Mouse (Mus musculus) myocyte (in vitro differentiated cells): ENCODE results near the gene Gm36079.
"Not testable (repeated sequence)": the region's sequence is repeated elsewhere in the genome, so short reads cannot be mapped to it uniquely, and the experiment has no call there.

ENCODE experiments used
- CEBPB ChIP-seq: IDR thresholded peaks from 2 replicates; pipeline ENCODE4 v1.6.1; 2011; ENCODE audit warnings: mild to moderate bottlenecking, moderate library complexity; ENCODE audit not compliant: poor library complexity, insufficient read depth, severe bottlenecking
- E2F4 ChIP-seq: IDR thresholded peaks from one replicate; pipeline ENCODE4 v1.6.1; 2011; ENCODE audit warnings: mild to moderate bottlenecking, control low read depth, moderate library complexity; ENCODE audit not compliant: insufficient read depth
- MAX ChIP-seq: IDR thresholded peaks from one replicate; pipeline ENCODE4 v1.6.1; 2011; ENCODE audit warnings: low read depth, mild to moderate bottlenecking, control low read depth
- MYOG ChIP-seq, 3 experiments: IDR thresholded peaks; one replicate each; pipeline ENCODE4 v1.6.1; 2011; ENCODE audit warnings: control low read depth in 2 of 3, low read depth in 2 of 3, mild to moderate bottlenecking in 2 of 3; ENCODE audit not compliant: insufficient read length in 2 of 3, control insufficient read depth in 1 of 3, insufficient read depth in 1 of 3
- POLR2A ChIP-seq: IDR thresholded peaks from one replicate; pipeline ENCODE4 v1.6.1; 2011; ENCODE audit warnings: low read depth, mild to moderate bottlenecking, control low read depth, moderate library complexity; ENCODE audit not compliant: insufficient read length
- POLR2AphosphoS2 ChIP-seq: IDR thresholded peaks from one replicate; pipeline ENCODE4 v1.6.1; 2011; ENCODE audit warnings: low read depth, control low read depth; ENCODE audit not compliant: insufficient read length
- USF1 ChIP-seq: IDR thresholded peaks from one replicate; pipeline ENCODE4 v1.6.1; 2011; ENCODE audit warnings: low read depth, mild to moderate bottlenecking, control low read depth, moderate library complexity

GRCm38 (mm10) chr13:120036577-120037115 is 9.8 kb upstream of the Gm36079 start:
- TF ChIP-seq POLR2A; USF1; MAX; E2F4; MYOG (IDR thresholded peaks at IDR 0.05; ENCODE audit: control insufficient read depth in 1 of 3, insufficient read depth in 1 of 3, insufficient read length in 2 of 3, low read depth in 2 of 3); POLR2AphosphoS2; CEBPB: not testable (repeated sequence)
